Comparison of ENCODE assay signal across 7 mouse cellular contexts in genomic region chr16:9882420-9882819, GRCm38 (mm10).
"Had no signal": no experiment of that assay in that cellular context is flagged by ENCODE, and none has a peak within 500 bp of the region (broad histone marks: within the 10 kb centered on the region; RNA-seq: fewer than 3 reads in every experiment).

No protein-coding gene starts in this region.

- DNase-seq: kidney, adult 18-20 months; kidney, postnatal 25 days; liver, embryonic 13.5 days; lung, adult 2 months; thymus, adult 2 months; thymus, postnatal 14 days; thymus, postnatal 4 days had no signal
